In genomic region chr19:29501507-29501906, GRCm38 (mm10) we compare ENCODE assay signal across 7 mouse cellular contexts. TPM values are rescaled to one million over a fixed set of nuclear protein-coding genes. Genes with fewer than 3 reads are reported as not detected.
A peak's percentile ranks its signal among the peaks of the same experiment; 100 is the strongest.
DNase-seq lines count a peak whose midpoint lies in the region; ATAC-seq and TF ChIP-seq lines count a peak whose summit lies in the region.

No protein-coding gene starts in this region.

- peak overlapping the region; percentile 41; the same call in 1 of the 2 replicates for H3K4me3 ChIP-seq in embryonic facial prominence, embryonic 10.5 days
- H3K4me3 ChIP-seq in kidney, adult 2 months (ENCODE audit: insufficient read depth, low read depth, low read length) = 0 out of 2 replicates have a peak overlapping the region, but pooled peaks have one; percentile 39
- H3K4me3 ChIP-seq in limb, embryonic 13.5 days = no peak overlapping the region
- H3K4me3 ChIP-seq in midbrain, embryonic 15.5 days = no peak overlapping the region

- H3K27ac ChIP-seq in embryonic facial prominence, embryonic 10.5 days (replicated peaks) = 0 out of 2 replicates have a peak overlapping the region, but pooled peaks have one; percentile 49
- no peak overlapping the region for H3K27ac ChIP-seq in kidney, adult 2 months (ENCODE audit: insufficient read depth, low read depth, low read length)
- no peak overlapping the region for H3K27ac ChIP-seq in limb, embryonic 13.5 days
- no peak overlapping the region for H3K27ac ChIP-seq in midbrain, embryonic 15.5 days

- H3K4me1 ChIP-seq in embryonic facial prominence, embryonic 10.5 days = peaks cover 5% of the 10 kb centered on the region
- H3K4me1 ChIP-seq in kidney, adult 2 months (ENCODE audit: control insufficient read depth, insufficient read depth, low read length) = peaks cover 7% of the 10 kb centered on the region
- H3K4me1 ChIP-seq in limb, embryonic 13.5 days = peaks cover 10% of the 10 kb centered on the region
- peaks cover 4% of the 10 kb centered on the region; the same call in 1 of the 2 replicates for H3K4me1 ChIP-seq in midbrain, embryonic 15.5 days

- H3K27me3 ChIP-seq in embryonic facial prominence, embryonic 10.5 days (replicated peaks; ENCODE audit: low read depth, poor library complexity, severe bottlenecking) = no peaks in the 10 kb centered on the region
- no peaks in the 10 kb centered on the region for H3K27me3 ChIP-seq in kidney, adult 2 months (replicated peaks; ENCODE audit: control insufficient read depth, insufficient read depth, low read length)
- H3K27me3 ChIP-seq in limb, embryonic 13.5 days = no peaks in the 10 kb centered on the region
- H3K27me3 ChIP-seq in midbrain, embryonic 15.5 days (replicated peaks) = no peaks in the 10 kb centered on the region

- TF ChIP-seq CTCF in kidney, adult 2 months (conservative IDR thresholded peaks at IDR 0.05; ENCODE audit: insufficient read depth, insufficient read length, low read depth, low read length) = peak; percentile 98

- WGBS in embryonic facial prominence, embryonic 10.5 days = 14% methylated on average over 6 of the region's 6 CpGs
- 9% methylated on average over 6 of the region's 6 CpGs for WGBS in kidney, adult 2 months
- WGBS in limb, embryonic 13.5 days = 13% methylated on average over 6 of the region's 6 CpGs
- WGBS in midbrain, embryonic 15.5 days = 16% methylated on average over 6 of the region's 6 CpGs

- H3K4me2 ChIP-seq in limb, embryonic 13.5 days (replicated peaks) = peak overlapping the region; percentile 41
- H3K4me2 ChIP-seq in midbrain, embryonic 15.5 days = peak overlapping the region; percentile 26; the same call in 1 of the 2 replicates

- DNase-seq in adrenal gland, postnatal 10 days = peak; percentile 89
- peak; percentile 84 for DNase-seq in embryonic facial prominence, embryonic 10.5 days (ENCODE audit: low spot score)
- peak; percentile 85 to 93 for DNase-seq in heart, adult 18-20 months
- peak; percentile 89 for DNase-seq in kidney, adult 2 months
- peak; percentile 75 to 84 for DNase-seq in spleen, adult 18-20 months

- no peak for TF ChIP-seq POLR2A in kidney, adult 2 months (IDR thresholded peaks at IDR 0.05; ENCODE audit: low read depth, low read length)

- H3K9me3 ChIP-seq in embryonic facial prominence, embryonic 10.5 days = no peaks in the 10 kb centered on the region
- H3K9me3 ChIP-seq in limb, embryonic 13.5 days = no peaks in the 10 kb centered on the region
- H3K9me3 ChIP-seq in midbrain, embryonic 15.5 days = no peaks in the 10 kb centered on the region

- peak; percentile 66; the same call in 1 of the 2 replicates for ATAC-seq in limb, embryonic 13.5 days (ENCODE audit: low FRiP score, low read depth)
- peak; percentile 73; the same call in 1 of the 2 replicates for ATAC-seq in midbrain, embryonic 15.5 days (replicated peaks)

- no peak overlapping the region for H3K9ac ChIP-seq in limb, embryonic 13.5 days
- H3K9ac ChIP-seq in midbrain, embryonic 15.5 days = no peak overlapping the region

- H3K36me3 ChIP-seq in embryonic facial prominence, embryonic 10.5 days (replicated peaks) = no peaks in the 10 kb centered on the region
- no peaks in the 10 kb centered on the region for H3K36me3 ChIP-seq in kidney, adult 2 months (ENCODE audit: control insufficient read depth, insufficient read depth, low read length)
- no peaks in the 10 kb centered on the region for H3K36me3 ChIP-seq in limb, embryonic 13.5 days
- H3K36me3 ChIP-seq in midbrain, embryonic 15.5 days (replicated peaks) = no peaks in the 10 kb centered on the region

RNA-seq across cellular contexts. Expression of gene Ric1, which starts 20.6 kb away (rescaled TPM):
- total RNA-seq in adrenal gland, postnatal 10 days (2021) = 10 to 100 TPM; 51.9 to 57.6 TPM
- 17.1 and 20.0 TPM in 2 replicates for polyA plus RNA-seq in embryonic facial prominence, embryonic 10.5 days (2016; fragmentation: Nextera tagmentation; extraction: Ambion mirVana)
- 10 to 100 TPM; 17.5 to 17.9 TPM for total RNA-seq in heart, adult 18-20 months (2021)
- 8.9 and 10.4 TPM in 2 replicates for polyA plus RNA-seq in kidney, adult 2 months (2012; rRNA removed)
- 25.5 and 25.7 TPM in 2 replicates for polyA plus RNA-seq in limb, embryonic 13.5 days (2015; fragmentation: Nextera tagmentation; extraction: Ambion mirVana)
- polyA plus RNA-seq in midbrain, embryonic 15.5 days (2015; fragmentation: Nextera tagmentation; extraction: Ambion mirVana) = 12.1 and 14.4 TPM in 2 replicates

Comparison
In these comparisons a context has a peak if more than half of its experiments do, and no peak if none do; other contexts are left out.
1. H3K4me3 ChIP-seq: peak in embryonic facial prominence, embryonic 10.5 days (single experiment) and kidney, adult 2 months (single experiment); none in limb, embryonic 13.5 days (single experiment) and midbrain, embryonic 15.5 days (single experiment).
2. Peak in every context shown above with its lines, with median percentiles within 50 percentile points of each other: DNase-seq.